Mouse (Mus musculus) midbrain, embryonic 11.5 days (tissue): ENCODE measurements at regions not wholly inside any gene's neighbourhood (a gene's known extent, or its start where the extent isn't known, plus 50 kb on each side); places are given as distances from the start of the nearest gene placed in this dataset.

Experiments used
- ATAC-seq: fragments of 200-750 bp; cut with Nextera tagmentation; 2 replicates; pipeline ENCODE4 v1.8.0; 2017; ENCODE audit warnings: moderate TSS enrichment, moderate library complexity; ENCODE audit not compliant: low FRiP score
- DNase-seq: peaks from one replicate; pipeline ENCODE4 v3.0.0; 2015; ENCODE audit warnings: low spot score; ENCODE audit errors: missing footprints
- H3K27ac ChIP-seq: fragments of 300-500 bp; sonication (generic); 2 replicates; pipeline ENCODE4 v1.5.1; 2014; ENCODE audit warnings: low read depth, low read length
- H3K27me3 ChIP-seq: fragments of 300-500 bp; sonication (generic); 2 replicates; pipeline ENCODE4 v1.6.1; 2014; ENCODE audit warnings: mild to moderate bottlenecking, low read length, moderate library complexity, mixed read lengths; ENCODE audit not compliant: control insufficient read depth, insufficient read depth
- H3K36me3 ChIP-seq: fragments of 300-500 bp; sonication (generic); 2 replicates; pipeline ENCODE4 v1.6.1; 2014; ENCODE audit warnings: mild to moderate bottlenecking, low read length, moderate library complexity, mixed read lengths; ENCODE audit not compliant: control insufficient read depth, insufficient read depth
- H3K4me1 ChIP-seq: fragments of 300-500 bp; sonication (generic); 2 replicates; pipeline ENCODE4 v1.6.1; 2014; ENCODE audit warnings: low read length; ENCODE audit not compliant: control insufficient read depth, insufficient read depth
- H3K4me2 ChIP-seq: fragments of 300-500 bp; sonication (generic); 2 replicates; pipeline ENCODE4 v1.6.1; 2014; ENCODE audit warnings: mild to moderate bottlenecking, moderate library complexity
- H3K4me3 ChIP-seq: fragments of 300-500 bp; sonication (generic); 2 replicates; pipeline ENCODE4 v1.5.1; 2014; ENCODE audit warnings: low read depth, low read length
- H3K9ac ChIP-seq: fragments of 300-500 bp; sonication (generic); 2 replicates; pipeline ENCODE4 v1.6.1; 2014; ENCODE audit warnings: low read length
- H3K9me3 ChIP-seq: fragments of 300-500 bp; sonication (generic); 2 replicates; pipeline ENCODE4 v1.6.1; 2016; ENCODE audit warnings: low read length; ENCODE audit not compliant: control insufficient read depth
- WGBS: fragments of 180-500 bp; shearing (Covaris S2); extraction: QIAGEN DNeasy Blood & Tissue Kit; methylation state at CpG from one replicate; pipeline ENCODE4 v1.1.7; 2014; 5-methylcytosine and 5-hydroxymethylcytosine counted together

DNA sequence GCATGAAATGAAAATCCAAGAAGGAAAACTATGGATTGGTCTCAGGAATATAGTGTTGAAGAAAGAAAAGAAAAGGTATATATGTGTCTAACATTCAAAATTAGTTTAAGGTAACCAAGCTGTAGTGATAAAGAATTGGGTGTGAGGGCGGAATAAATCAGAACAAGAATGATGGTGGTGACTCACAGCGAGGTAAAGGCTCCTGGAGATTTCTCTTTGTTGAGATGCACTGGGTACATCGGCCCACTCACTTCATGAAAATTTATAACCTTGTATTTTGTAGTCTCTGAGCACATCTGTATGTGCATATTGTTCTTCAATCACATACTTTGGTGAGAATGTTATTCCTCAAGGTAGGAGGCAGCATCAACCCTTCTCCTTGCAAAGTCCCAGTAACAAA is 525.0 kb upstream of the Fat1 start:
- WGBS, result 94% methylated on average over 3 of the region's 3 CpGs
- no peaks in the 10 kb centered on the region for H3K4me1 ChIP-seq
- H3K27ac ChIP-seq, result no peak overlapping the region
- ATAC-seq, result no peak
- H3K9ac ChIP-seq, result no peak overlapping the region
- H3K4me2 ChIP-seq, result no peak overlapping the region
- no peaks in the 10 kb centered on the region for H3K9me3 ChIP-seq
- H3K27me3 ChIP-seq, result no peaks in the 10 kb centered on the region
- H3K36me3 ChIP-seq, result no peaks in the 10 kb centered on the region
- H3K4me3 ChIP-seq, result no peak overlapping the region
- no peak for DNase-seq

DNA sequence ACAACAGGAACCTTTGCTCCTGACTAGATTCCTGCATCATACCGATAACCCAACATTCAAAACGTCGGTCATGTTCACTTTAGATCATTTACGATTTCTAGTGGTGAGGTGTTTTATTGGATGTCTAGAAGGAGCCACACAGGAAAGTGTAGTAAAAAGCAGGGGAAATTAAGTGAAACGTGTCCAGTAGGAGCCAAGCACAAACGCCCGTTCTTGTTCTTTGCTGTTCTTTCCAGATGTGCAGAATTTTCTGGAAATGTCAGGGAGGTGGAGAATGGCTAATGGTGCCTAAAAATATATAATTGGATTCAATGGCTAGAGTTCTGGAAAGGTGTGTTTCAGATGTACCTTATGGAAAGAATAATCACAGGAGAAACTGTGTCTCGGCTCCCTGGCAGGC is 517.2 kb upstream of the Fat1 start:
- Histone ChIP-seq H3K27ac (no peak overlapping the region), H3K4me2 (no peak overlapping the region), H3K27me3 (no peaks in the 10 kb centered on the region), H3K9me3 (no peaks in the 10 kb centered on the region), H3K36me3 (no peaks in the 10 kb centered on the region), H3K4me3 (no peak overlapping the region), H3K9ac (no peak overlapping the region), H3K4me1 (no peaks in the 10 kb centered on the region)
- ATAC-seq, result no peak
- 91% methylated on average over 8 of the region's 8 CpGs for WGBS
- no peak for DNase-seq

DNA sequence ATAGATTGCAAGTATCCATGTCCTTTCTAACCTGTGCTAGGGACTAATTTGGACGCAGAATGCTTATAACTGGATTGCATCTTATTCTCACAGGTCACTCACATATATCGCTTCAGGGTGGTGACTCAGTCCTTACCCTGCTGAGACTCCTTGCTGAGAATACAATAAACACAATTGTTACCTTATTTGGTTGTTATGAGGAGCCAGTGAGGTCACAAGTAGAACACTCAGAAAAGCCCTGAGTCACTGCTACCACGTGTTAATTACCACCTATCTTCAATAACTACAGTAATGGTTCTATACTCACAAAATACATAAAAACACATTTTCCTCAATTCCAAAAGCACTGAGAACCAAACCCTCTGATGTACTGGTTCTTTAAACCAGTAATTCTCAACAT is 479.8 kb upstream of the Fat1 start:
- Histone ChIP-seq H3K27ac (no peak overlapping the region), H3K4me1 (no peaks in the 10 kb centered on the region), H3K36me3 (no peaks in the 10 kb centered on the region), H3K4me3 (no peak overlapping the region), H3K9ac (no peak overlapping the region), H3K4me2 (no peak overlapping the region), H3K27me3 (no peaks in the 10 kb centered on the region), H3K9me3 (no peaks in the 10 kb centered on the region)
- DNase-seq (no peak), ATAC-seq (no peak)
- WGBS, result 68% methylated on average over 3 of the region's 3 CpGs

DNA sequence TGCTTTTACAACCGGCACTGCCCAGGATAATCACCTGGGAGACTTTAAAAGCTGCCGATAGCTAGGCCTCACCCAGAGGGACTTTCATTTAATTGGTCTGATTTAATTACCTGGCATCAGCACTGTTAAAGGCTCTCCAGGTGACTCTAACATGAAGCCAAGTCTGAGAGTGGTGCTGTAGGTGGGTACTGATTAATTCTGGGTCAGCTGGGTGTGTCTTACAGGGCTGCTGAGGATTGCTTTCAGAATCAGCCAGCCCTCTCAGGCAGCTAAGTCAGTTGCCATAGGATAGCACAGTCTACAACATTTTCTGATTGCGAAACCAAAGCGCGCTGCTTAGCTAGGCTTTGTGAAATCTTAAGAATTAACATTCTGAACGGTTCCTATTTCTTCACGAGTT is 478.9 kb upstream of the Fat1 start:
- no peak for ATAC-seq
- H3K27me3 ChIP-seq, result no peaks in the 10 kb centered on the region
- H3K9ac ChIP-seq, result no peak overlapping the region
- H3K9me3 ChIP-seq, result no peaks in the 10 kb centered on the region
- H3K4me1 ChIP-seq, result no peaks in the 10 kb centered on the region
- no peak for DNase-seq
- H3K36me3 ChIP-seq, result no peaks in the 10 kb centered on the region
- no peak overlapping the region for H3K4me3 ChIP-seq
- H3K4me2 ChIP-seq, result no peak overlapping the region
- H3K27ac ChIP-seq, result no peak overlapping the region
- WGBS, result 90% methylated on average over 7 of the region's 7 CpGs

DNA sequence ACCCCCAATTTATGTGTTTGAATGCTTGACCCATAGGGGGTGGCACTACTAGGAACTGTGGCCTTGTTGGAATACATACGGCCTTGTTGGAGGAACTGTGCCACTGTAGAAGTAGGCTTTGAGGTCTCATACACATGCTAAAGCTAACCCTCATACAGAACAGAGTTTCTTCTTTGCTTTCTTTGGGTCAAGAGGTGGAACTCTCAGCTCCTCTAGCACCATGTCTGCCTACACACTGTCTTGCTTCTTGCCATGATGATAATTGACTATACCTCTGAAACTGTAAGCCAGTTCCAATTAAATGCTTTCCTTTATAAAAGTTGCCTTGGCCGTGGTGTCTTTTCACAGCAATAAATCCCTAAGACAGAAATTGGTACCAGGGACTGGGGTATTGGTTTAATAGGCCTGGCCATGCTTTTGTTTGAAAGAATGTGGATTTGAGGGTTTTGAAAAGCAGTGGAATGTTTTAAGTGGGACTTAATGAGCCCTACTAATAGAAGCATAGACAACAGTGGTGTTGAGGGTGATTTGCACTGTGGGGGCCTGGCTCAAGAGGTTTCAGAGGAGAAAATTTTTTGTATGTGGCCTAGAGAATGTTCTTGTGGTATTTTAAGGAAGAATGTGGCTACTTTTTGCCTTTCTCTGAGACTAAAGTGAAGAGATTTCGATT is 468.7 kb upstream of the Fat1 start:
- Histone ChIP-seq H3K9ac (no peak overlapping the region), H3K4me3 (no peak overlapping the region), H3K4me2 (no peak overlapping the region), H3K36me3 (no peaks in the 10 kb centered on the region), H3K9me3 (no peaks in the 10 kb centered on the region), H3K27me3 (no peaks in the 10 kb centered on the region), H3K27ac (no peak overlapping the region), H3K4me1 (no peaks in the 10 kb centered on the region)
- no peak for ATAC-seq
- 51% methylated on average over 3 of the region's 3 CpGs for WGBS
- DNase-seq, result no peak

DNA sequence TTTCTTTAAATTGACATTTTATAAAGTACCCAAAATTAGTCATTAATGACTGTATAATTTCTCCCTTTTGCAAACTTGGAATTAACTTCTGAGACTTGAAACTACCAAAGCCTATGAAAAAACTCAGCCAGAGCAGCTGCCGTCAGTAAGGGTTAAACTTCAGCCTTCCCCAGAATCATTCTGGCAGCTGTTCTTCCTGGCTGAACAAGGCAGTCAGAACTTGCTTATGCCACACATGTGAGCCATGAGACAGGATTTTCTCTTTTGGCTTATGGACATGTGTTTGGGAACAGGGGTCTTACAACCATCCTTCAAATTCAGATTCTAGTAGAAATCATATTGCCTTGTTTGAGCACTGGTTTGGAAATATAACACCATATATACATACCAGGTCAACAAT is 422.4 kb upstream of the Fat1 start:
- WGBS, result 97% methylated on average over 1 of the region's 1 CpGs
- H3K36me3 ChIP-seq, result no peaks in the 10 kb centered on the region
- ATAC-seq, result no peak
- no peak overlapping the region for H3K4me2 ChIP-seq
- H3K27ac ChIP-seq, result no peak overlapping the region
- H3K9me3 ChIP-seq, result no peaks in the 10 kb centered on the region
- H3K4me1 ChIP-seq, result no peaks in the 10 kb centered on the region
- no peak overlapping the region for H3K4me3 ChIP-seq
- no peaks in the 10 kb centered on the region for H3K27me3 ChIP-seq
- no peak overlapping the region for H3K9ac ChIP-seq
- DNase-seq, result no peak

DNA sequence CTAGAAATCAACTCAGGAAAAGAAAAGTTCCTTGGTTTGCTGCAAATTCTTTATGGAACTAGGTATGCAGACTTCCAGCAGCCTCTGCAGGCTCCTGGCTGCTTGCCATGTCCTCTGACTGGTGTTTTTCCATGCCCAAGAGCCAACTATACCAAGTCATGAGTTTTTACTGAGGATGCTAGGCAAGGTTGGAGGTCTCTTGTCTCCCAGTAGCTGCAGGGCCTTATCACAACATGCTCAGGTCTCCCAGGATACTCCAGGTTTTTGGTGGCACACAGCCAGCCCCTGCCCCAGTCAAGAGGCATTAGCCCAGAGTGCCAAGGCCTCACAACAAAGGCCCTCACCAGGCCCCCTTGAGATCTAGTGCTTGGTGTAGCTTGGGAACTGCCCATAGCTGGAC is 409.3 kb upstream of the Fat1 start:
- Histone ChIP-seq H3K4me2 (no peak overlapping the region), H3K9ac (no peak overlapping the region), H3K4me1 (no peaks in the 10 kb centered on the region), H3K27me3 (no peaks in the 10 kb centered on the region), H3K27ac (no peak overlapping the region), H3K36me3 (no peaks in the 10 kb centered on the region), H3K4me3 (no peak overlapping the region), H3K9me3 (no peaks in the 10 kb centered on the region)
- ATAC-seq (no peak), DNase-seq (no peak)

DNA sequence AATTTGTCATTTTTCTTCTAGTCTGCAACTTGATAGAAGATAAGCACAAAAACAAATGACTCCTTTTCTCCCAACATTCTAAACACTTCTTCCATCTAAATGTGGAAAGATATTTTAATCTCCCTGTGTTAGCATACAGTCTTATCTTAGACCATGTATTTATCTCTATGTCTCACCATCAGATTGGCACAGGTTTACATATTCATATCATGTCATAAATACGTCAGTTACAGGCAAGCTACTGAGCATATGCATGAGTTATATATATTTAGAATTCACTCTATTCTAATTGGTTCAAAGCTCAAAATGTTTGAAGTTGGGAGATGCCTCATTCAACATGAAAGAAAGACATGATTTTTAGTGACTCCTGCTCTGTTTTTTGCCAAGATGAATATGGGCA is 405.6 kb upstream of the Fat1 start:
- 84% methylated on average over 1 of the region's 1 CpGs for WGBS
- ATAC-seq (no peak), DNase-seq (no peak)
- Histone ChIP-seq H3K4me1 (no peaks in the 10 kb centered on the region), H3K4me3 (no peak overlapping the region), H3K27me3 (no peaks in the 10 kb centered on the region), H3K36me3 (no peaks in the 10 kb centered on the region), H3K4me2 (no peak overlapping the region), H3K27ac (no peak overlapping the region), H3K9me3 (no peaks in the 10 kb centered on the region), H3K9ac (no peak overlapping the region)

DNA sequence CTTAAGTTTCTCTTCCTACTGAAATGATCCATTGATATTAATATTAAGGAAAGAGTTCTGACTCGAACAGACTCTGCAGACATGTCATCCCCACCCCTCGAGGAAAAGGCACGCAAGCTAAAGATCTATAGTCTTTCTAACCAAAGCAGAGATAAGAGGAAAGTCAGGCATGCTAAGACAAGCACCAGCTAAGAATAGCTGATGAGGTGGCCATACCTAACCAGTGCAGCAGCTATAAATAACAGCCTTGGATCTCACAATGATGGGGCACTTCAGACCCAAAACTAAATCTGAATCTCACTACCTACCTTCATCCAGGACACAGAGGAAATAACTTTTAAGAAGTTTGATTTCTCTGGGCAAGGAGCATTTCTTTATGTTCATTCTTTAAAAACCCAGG is 386.4 kb upstream of the Fat1 start:
- H3K36me3 ChIP-seq, result no peaks in the 10 kb centered on the region
- H3K27me3 ChIP-seq, result no peaks in the 10 kb centered on the region
- no peaks in the 10 kb centered on the region for H3K9me3 ChIP-seq
- H3K9ac ChIP-seq, result no peak overlapping the region
- H3K27ac ChIP-seq, result no peak overlapping the region
- DNase-seq (no peak), ATAC-seq (no peak)
- no peak overlapping the region for H3K4me2 ChIP-seq
- WGBS, result 90% methylated on average over 3 of the region's 3 CpGs
- no peak overlapping the region for H3K4me3 ChIP-seq
- no peaks in the 10 kb centered on the region for H3K4me1 ChIP-seq

DNA sequence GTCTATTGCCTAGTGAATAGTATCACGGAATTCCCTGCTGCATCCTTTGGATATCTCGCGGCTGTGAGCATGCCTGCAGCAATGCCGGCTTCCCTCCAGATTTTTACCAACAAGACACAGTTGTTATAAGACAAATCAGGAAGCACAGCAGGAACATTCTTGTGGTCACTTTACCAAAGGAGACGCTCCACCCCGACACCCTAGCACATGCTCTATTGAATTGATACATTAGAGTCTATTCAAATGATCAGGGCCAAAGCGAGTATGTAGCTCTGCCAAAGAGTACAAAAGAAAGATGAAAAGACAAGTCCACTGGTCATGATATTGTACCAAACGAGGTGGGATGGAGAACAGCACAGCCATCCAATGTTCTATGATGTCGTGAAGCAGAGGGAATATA is 376.1 kb upstream of the Fat1 start:
- DNase-seq, result peak; percentile 44
- Histone ChIP-seq H3K36me3 (no peaks in the 10 kb centered on the region), H3K9me3 (no peaks in the 10 kb centered on the region), H3K9ac (no peak overlapping the region), H3K4me1 (no peaks in the 10 kb centered on the region), H3K4me3 (no peak overlapping the region), H3K27ac (no peak overlapping the region), H3K4me2 (no peak overlapping the region), H3K27me3 (no peaks in the 10 kb centered on the region)
- WGBS, result 80% methylated on average over 9 of the region's 9 CpGs
- no peak for ATAC-seq
